Mouse (Mus musculus): ENCODE data around the gene Gm12216.
"Not testable (repeated sequence)": the region's sequence is repeated elsewhere in the genome, so short reads cannot be mapped to it uniquely, and the experiment has no call there.

Gene Gm12216

DNA sequence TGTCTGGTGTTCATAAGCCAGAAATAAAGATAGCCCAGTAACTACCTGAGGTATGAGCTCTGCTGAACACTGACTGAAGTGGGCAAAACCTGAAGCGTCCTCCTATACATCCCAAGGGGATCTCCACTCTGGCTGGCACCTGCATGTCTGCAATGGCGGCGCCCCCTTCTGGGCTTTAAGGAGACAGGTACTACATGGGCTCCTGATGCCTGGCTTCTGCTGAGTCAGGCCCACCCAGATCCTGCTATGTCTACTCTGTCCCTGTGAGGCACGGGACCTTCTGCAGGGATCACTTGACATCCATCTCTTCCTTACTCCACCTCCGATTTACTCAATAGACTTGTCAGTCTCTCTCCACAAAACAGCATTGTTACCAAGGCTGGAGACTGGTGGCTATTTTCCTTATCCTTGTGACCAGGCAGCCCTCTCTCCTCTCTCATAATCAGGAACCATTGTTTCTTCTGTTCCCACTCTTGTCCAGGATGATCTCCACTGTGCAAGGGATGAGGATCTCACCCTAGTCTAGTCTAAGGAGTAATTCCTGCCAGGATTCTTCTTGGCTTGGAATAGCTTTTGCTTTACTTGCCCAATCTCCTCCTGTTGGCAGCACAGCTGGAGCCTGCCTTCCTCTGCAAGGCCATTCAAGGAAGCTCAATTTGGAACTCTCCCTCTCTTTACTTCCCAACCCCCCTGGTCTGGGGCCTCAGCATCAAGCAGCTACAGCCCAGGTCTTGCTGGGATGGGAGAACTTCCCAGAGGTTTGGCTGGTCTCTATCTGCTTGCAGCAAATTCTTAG is 15.1 kb upstream of the Gm12216 start:
- not testable (repeated sequence) for DNase-seq (ENCODE audit: low read depth, low spot score)

DNA sequence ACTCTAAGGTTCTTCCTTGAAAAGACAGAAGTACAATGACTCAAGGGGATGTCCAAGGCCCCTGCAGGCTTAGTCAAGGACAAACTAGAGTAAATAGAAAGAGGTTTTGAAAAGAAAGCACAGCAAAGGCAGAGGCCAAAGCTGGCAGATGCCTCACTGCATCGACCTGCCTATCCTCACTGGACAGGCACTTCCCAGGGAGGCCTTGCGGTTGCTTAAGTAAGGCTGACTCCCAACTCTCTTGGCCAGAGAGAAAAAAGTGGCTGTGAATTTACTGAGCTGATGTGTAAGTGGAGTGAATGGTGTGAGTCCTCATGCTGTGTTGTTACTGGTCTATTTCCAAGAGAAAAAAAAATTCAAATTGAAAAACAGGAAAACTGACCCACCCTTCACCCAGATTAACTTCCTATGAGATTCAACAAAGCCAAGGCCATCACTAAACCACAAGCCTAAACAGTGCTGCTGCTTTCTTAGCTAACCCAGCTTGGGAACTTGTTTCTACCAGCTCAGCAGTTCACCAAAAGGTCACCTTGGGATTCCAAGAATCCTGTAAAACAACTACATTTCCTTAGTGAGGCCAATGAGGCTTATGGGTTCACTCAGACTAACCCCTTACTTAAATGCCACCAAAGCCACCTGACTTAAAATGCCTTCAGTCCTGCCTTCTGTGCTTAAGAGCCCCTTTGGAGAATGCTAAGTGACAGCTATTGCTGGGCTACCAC is 12.9 kb upstream of the Gm12216 start:
- DNase-seq (ENCODE audit: low read depth, low spot score) = no peak

DNA sequence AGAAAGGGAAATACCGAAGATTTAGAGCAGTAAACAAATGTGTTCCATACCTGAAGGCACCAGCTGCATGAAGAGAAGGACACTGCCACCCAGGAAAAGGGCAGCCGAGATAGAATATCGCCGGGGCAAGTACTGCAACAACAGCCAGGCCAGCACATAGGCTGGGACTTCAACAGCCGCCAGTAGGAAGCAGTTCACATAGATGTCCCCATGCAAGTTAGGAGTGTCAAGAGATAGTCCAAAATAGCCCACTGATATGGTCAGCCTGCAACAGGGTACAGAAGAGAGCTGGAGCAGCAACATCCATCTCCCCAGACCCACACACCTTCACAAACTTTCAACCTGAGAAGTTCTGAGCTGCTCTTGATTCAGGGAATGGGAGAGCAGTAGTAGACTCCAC is 10.1 kb upstream of the Gm12216 start:
- DNase-seq (ENCODE audit: low read depth, low spot score) = no peak

DNA sequence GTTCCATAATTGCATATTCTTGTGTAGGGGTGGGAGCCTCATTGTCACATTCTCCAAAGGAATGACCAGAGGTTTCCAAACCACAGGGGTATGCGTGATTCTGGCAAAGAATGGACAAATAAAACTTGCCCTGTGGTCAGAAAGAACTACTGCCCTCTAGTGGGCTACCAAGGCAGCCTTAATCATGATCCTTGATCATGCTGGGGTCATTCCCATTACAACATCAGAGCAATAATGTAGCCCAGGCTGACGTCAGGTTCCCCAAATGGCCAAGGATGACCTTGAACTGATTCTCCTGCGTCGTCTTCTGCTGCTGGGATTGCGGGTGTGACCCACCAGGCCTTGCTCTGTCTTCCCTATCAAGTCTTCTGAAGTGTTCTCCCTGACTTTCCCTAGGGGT is 9.3 kb upstream of the Gm12216 start:
- DNase-seq (ENCODE audit: low read depth, low spot score) = not testable (repeated sequence)

DNA sequence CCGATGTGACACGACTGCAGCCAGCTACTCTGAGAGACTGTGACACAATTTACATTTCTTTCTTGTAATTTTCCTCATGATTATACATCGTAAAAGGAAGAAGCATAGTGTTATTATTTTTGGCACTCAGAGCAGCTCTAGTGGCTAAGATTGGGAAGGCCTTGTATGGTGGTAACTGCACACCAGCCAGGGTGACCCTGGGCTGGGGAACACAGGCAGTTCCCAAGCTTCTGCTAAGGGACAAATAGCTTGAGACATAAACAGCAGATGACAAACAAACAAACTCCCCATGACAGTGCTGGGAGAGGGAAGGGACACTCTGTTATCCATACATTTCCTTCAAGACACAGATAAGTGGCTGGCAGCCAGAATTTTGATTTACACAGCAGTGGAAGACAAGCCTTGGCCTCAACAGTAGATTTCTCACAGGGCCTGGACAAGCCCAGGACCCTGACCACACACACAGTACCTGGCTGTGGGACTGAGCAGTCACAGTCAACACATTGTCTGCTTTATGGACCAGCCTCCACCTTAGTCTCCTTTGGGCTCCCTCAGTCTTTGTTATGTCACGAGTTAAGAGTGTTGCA is 5.8 kb upstream of the Gm12216 start:
- DNase-seq (ENCODE audit: low read depth, low spot score) = not testable (repeated sequence)

DNA sequence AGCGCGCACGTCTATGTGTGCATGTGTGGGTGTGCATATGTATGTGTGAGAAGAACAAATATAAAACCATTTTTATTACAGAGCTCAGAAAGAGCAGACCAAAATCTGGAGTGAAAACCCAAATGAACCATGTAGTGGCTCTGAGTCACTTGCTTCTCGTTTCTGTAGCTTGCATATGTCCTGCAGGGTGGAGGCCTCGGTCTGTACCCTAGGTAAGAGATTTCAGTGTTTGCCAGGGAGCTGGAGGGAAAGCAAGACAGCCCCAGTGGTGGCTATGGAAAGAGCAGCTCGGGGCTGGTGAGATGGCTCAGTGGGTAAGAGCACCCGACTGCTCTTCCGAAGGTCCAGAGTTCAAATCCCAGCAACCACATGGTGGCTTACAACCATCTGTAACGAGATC is 1.9 kb upstream of the Gm12216 start:
- DNase-seq (ENCODE audit: low read depth, low spot score) = not testable (repeated sequence)

DNA sequence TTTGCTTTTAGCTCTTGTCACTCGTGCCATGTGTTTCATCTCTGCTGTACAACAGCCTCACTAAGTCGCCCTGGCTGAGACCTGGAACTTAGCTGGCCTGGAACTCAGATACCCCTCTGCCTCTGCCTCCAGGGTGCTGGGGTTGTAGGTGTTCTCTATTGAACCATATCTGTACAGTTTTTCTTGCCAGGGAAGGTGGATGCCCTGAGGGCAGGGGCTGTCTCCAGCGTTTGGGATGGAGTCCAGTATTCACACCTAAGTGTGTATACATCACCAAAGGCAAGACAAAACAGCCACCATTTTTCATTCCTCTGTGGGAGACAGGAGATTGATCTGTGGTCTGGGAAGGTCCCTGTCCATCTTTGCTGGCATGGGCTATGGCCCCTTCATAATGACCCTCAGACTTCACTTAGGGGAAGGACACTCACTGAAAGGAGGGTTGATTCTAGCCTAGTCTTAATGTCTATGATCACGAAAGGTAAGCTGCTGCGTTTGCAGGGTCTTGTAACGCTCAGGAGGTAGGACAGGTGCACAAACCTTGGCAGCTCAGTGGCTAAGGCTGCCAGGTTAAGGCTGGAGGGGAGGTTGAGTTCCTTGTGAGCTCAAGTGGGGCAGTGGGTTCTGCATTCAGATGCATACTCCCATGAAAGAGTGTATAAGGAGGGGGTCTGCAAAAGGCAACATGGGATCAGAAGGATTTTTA is 847 bp downstream of the Gm12216 start:
- no peak for DNase-seq (ENCODE audit: low read depth, low spot score)

DNA sequence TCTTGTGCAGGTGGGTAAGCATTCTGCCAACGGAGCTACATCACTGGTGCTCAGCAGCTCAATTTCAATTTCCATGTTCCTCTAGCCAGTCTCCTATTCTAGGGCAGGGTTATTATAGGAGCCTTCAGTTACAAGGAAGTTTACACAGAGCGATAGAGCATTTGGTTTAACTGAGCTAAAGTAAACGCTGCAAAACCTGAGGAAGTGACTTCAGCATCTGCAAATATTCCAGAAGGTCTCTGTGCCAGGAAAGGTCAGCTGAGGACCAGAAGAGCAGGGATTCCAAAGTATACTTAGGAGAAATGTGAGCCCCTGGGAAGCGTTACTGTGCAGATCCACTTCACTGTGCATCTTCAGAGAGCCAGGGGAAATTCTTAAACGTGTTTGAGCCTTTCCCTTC is 5.4 kb downstream of the Gm12216 start:
- no peak for DNase-seq (ENCODE audit: low read depth, low spot score)

DNA sequence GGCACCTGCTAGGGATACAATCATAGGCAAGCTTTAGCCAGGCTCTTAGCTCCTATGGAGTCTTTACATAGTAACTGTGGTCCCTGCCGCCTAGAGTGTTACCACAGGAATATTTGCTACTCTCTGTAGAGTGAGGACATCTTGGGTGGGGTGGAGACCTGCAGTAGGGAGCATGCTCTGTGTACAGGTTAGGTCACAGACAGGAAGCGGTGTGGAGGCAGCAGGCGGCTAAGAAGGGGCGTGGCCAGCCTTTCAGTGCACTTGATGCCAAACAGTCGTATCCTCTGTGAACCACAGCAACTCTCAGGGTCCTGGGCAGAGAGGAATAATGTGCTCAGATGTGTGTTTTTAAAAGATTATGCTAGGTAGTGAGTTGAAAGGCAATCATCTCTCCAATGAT is 7.3 kb downstream of the Gm12216 start:
- no peak for DNase-seq (ENCODE audit: low read depth, low spot score)

DNA sequence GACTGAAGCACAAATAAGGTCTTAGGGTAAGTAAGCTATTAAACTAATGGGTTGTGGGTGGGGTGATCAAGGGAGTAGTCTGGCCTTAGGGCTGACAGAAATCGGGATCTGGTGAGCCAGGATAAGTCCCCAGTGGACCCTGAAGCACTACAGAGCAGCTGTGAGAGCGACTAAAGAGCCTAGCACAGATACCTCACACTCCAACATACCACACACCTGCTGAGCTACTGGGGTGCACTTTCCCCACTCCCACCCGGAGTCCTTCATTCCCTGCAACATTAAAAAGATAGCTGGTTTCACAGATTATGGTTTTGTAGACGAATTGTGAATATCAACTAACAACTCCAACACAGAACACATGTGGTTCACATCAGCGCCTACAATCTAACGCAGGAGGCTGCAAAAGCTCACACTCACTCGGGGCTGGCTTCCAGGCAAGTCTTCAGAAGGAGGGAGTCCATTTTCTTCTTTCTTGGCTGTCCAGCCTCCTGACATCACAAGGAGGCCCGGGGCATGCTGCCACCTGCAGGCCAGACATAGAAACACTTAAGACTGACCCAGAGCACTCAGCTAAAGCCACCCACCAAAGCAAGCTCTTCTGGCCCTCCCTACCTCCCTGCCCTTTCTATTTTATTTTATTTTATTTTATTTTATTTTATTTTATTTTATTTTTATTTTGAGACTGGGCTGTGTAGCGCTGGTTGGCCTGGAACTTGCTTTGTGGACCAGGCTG is 9.3 kb downstream of the Gm12216 start:
- DNase-seq (ENCODE audit: low read depth, low spot score) = peak; percentile 62

DNA sequence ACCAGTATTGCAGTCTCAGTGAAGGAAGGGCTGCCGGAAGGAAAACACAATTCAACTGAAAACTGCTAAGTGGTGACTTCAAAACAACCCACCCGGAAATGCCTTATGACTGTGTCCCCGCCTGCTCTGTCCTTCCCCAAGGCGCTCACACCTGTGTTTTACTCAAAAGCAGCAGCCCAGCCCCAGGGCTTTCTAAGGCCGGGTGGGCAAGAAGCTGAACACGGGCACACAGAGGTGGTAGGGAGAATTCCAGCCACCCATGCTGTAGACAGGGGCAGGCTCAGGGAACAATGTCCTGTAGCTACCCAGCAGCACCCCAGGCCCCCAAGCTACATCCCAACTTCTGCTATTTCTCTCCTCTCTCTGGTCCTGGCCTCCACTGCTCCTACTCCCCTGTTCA is 13.4 kb downstream of the Gm12216 start:
- DNase-seq (ENCODE audit: low read depth, low spot score) = no peak

DNA sequence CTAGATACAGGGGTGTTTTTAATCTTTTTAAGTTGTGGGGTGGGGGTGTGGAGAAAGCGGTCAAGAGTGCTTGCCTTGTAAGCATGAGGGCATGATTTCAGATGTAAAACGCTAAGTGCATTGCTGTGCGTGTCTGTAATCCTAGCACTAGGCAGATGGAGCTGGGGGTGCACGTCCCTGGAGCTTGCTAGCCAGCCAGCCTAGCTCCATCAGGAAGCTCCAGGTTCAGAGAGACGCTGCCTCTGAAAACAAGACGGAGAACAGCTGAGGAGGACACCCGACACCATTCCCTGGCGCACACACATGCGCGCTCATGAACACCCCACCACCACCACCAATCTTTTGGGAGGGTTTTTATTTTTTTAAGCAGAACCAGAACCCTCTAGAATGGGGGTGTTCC is 15.9 kb downstream of the Gm12216 start:
- DNase-seq (ENCODE audit: low read depth, low spot score) = no peak

DNA sequence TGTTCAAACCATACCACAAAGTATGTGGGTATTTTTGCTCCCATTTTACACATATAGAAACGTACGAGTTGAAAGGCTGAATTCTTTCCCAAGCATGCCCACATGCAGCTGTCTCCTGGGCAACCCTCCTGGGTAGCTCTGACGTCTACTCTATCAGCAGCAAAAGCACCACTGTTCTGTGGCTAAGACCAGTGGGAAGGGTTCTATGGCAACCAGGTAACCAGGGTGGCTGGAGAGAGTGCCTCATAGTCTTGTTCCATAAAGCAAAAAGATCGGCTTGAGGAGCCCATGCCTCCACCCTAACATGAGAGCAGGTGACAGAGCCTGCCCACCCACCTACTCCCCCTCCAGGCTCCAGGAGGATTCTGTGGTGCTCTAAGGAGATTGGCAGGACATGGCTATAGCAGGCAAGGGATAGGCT is 16.9 kb downstream of the Gm12216 start:
- no peak for DNase-seq (ENCODE audit: low read depth, low spot score)

DNA sequence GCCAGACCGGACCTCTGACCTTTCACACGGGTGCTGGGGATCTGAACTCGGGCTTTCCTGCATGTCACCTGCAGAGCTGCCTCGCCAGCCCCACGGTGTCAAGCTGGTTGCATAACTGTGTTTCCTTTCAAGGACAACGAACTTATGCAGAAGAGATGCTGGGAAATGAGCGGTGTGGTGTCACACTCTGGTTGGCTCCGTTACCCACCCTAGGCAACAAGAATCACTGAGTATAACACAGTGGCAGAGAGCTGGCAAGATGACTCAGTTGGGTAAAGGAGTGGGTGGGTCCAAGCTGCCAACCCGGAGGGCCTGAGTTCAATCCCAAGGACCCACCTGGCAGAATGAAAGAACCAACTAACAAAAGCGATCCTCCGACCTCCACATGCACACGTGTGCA is 17.5 kb downstream of the Gm12216 start:
- no peak for DNase-seq (ENCODE audit: low read depth, low spot score)

DNA sequence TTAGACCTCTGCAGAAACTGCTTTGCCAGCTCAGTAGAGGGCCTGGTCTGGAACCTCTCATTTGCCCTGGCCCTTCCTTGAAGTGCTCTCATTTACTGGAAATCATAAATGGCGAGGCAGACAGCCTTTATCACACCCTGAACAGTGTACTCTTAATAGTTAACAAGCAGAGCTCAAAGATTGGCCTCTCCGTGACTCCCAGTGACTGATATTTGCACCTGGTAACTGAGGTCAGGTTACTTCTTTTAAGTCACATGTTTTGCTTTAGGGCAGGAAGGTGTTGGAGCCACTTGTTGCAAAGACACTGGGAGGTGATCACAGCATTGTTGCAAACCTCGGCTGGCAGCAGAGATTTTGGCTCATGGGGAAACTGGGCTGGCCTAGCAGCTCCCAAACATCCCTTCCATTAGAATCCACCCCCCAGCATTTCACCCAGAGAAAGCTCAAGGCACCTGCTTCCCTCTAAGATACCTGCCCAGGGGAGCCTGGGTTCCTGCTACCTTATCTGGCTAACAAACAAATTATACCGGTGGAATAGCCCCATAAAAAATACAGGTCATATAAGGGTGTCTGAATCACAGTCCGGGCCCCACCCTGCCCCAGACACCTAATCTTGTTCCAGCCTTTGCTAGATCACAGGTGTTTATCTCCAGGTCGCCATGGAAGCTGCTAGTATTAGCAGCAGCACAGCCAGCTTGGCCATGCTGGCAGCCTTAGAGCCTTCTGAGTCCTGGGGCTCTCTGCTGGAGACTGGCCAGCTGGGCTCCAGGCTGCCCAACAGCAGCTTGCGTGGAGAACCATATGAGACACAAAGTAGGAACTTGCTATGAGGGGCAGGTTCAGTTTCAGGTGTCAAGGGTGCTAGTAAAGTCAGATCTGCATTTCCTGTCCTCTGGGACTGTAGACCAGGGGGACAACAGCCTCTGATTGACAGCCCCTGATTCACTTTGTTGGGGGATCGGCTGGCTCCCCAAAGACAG is 19.1 kb downstream of the Gm12216 start:
- DNase-seq (ENCODE audit: low read depth, low spot score) = no peak

DNA sequence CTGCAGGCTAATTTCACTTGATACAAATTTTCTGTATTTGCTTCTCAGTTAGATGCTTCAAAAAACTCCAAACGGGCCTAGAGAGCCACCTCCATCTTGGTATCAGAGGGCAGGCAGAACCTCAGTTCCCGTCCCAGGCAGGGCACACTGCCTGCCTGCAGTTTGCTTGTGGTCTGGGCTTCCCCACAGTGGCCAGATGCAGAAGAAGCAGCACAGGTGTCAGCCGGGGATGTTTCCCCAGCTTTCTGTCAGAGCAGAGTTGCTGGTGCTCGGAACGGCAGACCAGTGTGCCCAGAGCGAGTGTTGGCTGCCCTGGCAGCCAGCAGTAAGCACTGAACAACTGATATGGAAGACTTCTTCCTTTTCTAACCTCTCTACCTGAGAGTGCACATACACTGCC is 19.9 kb downstream of the Gm12216 start:
- no peak for DNase-seq (ENCODE audit: low read depth, low spot score)

DNA sequence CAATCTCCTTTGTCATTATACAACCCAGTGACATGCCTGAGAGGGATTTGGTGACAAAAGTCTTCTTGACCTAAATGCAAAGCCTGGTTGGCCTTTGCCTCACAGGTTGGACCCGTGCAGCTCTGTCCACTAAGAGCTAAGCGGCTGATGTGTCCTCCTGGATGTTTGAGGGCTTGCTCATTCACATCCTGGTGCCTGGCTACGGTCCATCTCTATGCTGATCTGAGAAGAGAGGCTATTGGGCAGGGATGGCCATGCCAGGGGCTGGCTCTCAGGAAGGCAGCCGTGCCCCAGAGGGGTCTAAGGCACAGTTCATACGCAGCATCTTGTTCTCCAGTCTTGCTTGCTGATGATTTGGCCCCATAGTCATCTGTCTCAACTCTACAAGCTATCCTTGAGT is 21.3 kb downstream of the Gm12216 start:
- no peak for DNase-seq (ENCODE audit: low read depth, low spot score)

DNA sequence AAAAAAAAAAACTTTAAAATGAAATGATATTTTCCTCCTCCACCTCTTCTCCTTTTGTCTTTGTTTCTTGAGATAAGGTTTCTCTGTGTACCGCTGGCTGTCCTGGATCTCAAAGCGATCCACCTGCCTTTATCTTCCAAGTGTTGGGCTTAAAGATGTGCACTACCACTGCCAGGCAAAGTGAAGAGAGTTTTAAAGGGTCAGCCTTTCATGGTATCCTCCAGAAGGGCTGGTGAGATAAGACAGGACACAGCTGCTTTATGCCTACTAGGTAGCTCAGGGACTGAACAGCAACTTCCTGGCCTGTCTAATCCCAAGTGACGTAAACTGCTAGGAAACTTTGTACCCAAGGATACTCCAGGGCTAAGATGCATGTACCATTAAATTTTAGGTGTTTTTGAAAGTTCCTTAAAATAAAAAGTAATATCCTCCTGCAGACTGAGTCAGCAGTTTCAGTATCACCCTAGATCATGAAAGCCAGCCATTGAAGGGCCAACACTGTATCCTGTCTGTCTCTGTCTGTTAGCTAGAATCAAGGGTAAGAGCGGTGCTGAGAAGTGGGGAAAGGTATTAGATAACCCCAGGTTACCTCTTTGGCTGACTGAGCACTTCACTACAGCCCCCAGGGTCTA is 23.6 kb downstream of the Gm12216 start:
- no peak for DNase-seq (ENCODE audit: low read depth, low spot score)

DNA sequence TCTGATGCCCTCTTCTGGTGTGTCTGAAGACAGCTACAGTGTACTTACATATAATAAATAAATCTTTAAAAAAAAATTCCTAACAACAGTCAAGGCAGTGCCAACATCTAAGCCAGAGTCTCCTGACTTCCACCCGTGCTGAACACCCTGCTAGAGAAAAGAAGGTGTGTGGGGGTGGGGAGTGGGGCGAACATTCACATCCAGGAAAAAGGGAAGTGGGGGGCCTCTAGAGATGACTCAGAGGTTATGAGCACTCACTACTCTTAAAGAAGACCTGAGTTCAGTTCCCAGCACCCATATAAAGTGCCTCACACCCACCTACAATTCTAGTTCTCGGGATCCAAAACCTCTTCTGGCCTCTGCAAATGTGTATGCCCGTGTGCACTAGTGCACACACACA is 33.6 kb downstream of the Gm12216 start:
- DNase-seq (ENCODE audit: low read depth, low spot score) = no peak

DNA sequence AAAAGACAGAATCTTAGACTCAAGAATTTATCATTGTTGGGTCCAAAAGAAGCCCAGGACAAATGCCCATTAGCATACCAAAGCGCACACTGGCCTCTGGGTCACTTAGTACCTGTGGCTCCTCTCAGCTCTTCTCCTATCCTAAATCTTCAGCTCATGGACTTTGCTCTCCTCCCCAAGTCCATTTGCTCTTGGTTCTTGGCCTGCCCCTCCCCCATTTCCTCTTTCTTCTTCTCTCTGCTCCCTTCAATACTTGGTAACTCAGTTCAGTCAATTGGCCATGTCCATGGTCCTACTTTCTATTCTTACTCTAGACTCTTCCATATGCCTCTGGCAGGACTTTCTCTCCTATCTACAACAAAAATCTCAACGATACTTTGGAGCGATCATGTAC is 37.1 kb downstream of the Gm12216 start:
- DNase-seq (ENCODE audit: low read depth, low spot score) = no peak
